Comparison of ENCODE assay signal across 16 mouse cellular contexts in genomic region chr4:59844460-59845244, GRCm38 (mm10). TPM values are rescaled to one million over a fixed set of nuclear protein-coding genes. Genes with fewer than 3 reads are reported as not detected.
DNase-seq lines count a peak whose midpoint lies in the region; ATAC-seq and TF ChIP-seq lines count a peak whose summit lies in the region.
"Had no signal": no experiment of that assay in that cellular context is flagged by ENCODE, and none has a peak within 500 bp of the region (broad histone marks: within the 10 kb centered on the region; RNA-seq: fewer than 3 reads in every experiment).

No protein-coding gene starts in this region.

- no peak overlapping the region for H3K9ac ChIP-seq in kidney, embryonic 15.5 days
- no peak overlapping the region for H3K9ac ChIP-seq in liver, postnatal 0 days (replicated peaks)
- no peak overlapping the region for H3K9ac ChIP-seq in hindbrain, embryonic 14.5 days
- H3K9ac ChIP-seq: limb, embryonic 12.5 days had no signal

- peaks cover 13% of the 10 kb centered on the region for H3K4me1 ChIP-seq in kidney, embryonic 15.5 days
- peaks cover 20% of the 10 kb centered on the region for H3K4me1 ChIP-seq in liver, postnatal 0 days (ENCODE audit: insufficient read depth)
- no peaks in the 10 kb centered on the region for H3K4me1 ChIP-seq in hindbrain, embryonic 14.5 days (replicated peaks; ENCODE audit: control insufficient read depth, insufficient read depth, low read length)

- H3K27ac ChIP-seq in kidney, embryonic 15.5 days: peak overlapping the region; percentile 54; the same call in 1 of the 2 replicates
- peak overlapping the region; percentile 58 for H3K27ac ChIP-seq in liver, postnatal 0 days (ENCODE audit: low read depth)
- no peak overlapping the region for H3K27ac ChIP-seq in hindbrain, embryonic 14.5 days
- H3K27ac ChIP-seq: limb, embryonic 12.5 days had no signal

- no peak overlapping the region for H3K4me2 ChIP-seq in kidney, embryonic 15.5 days
- peak overlapping the region; percentile 38 for H3K4me2 ChIP-seq in liver, postnatal 0 days (ENCODE audit: low read depth, low read length)
- no peak overlapping the region for H3K4me2 ChIP-seq in hindbrain, embryonic 14.5 days (replicated peaks)
- H3K4me2 ChIP-seq: limb, embryonic 12.5 days had no signal

- peak; percentile 31; the same call in 1 of the 2 replicates for ATAC-seq in kidney, embryonic 15.5 days (replicated peaks; ENCODE audit: low FRiP score)
- peak; percentile 75 for ATAC-seq in granulocyte monocyte progenitor cell, adult 5-6 weeks (replicated peaks; ENCODE audit: poor library complexity, severe bottlenecking)
- ATAC-seq in liver, postnatal 0 days: peak; percentile 31; the same call in 1 of the 2 replicates
- ATAC-seq in hindbrain, embryonic 14.5 days (ENCODE audit: low FRiP score): no peak
- ATAC-seq: activated CD4-positive, CD25-positive, alpha-beta regulatory T cell, adult 4 months; inflammation-experienced regulatory T-cells, adult 6 months had no signal

- no peak for TF ChIP-seq EP300 in liver, postnatal 0 days (IDR thresholded peaks at IDR 0.05; ENCODE audit: low read depth)

- no peak for DNase-seq in kidney, adult 9 months
- DNase-seq in 416B (ENCODE audit: low read depth): peak; percentile 98
- DNase-seq in liver, postnatal 0 days: no peak
- DNase-seq in cerebellum, postnatal 25 days: no peak
- no peak for DNase-seq in hindbrain, embryonic 14.5 days (ENCODE audit: low spot score)
- no peak for DNase-seq in frontal cortex, postnatal 10 days (ENCODE audit: low spot score in 2 of 2)
- DNase-seq: cerebellum, adult 11 months; heart, adult 11 months; heart, postnatal 10 days; layer of hippocampus, postnatal 36 days; lung, postnatal 4 days had no signal

- no peak overlapping the region for H3K4me3 ChIP-seq in kidney, embryonic 15.5 days (replicated peaks)
- no peak overlapping the region for H3K4me3 ChIP-seq in liver, postnatal 0 days (ENCODE audit: low read depth, low read length)
- H3K4me3 ChIP-seq in hindbrain, embryonic 14.5 days (replicated peaks; ENCODE audit: low read length): no peak overlapping the region
- H3K4me3 ChIP-seq: limb, embryonic 12.5 days had no signal

- 57% methylated on average over 15 of the region's 15 CpGs for WGBS in kidney, embryonic 15.5 days
- WGBS in liver, postnatal 0 days (ENCODE audit: insufficient replicate concordance): 44% methylated on average over 15 of the region's 15 CpGs
- WGBS in hindbrain, embryonic 14.5 days: 93% methylated on average over 15 of the region's 15 CpGs

- no peaks in the 10 kb centered on the region for H3K36me3 ChIP-seq in kidney, embryonic 15.5 days
- 0 out of 2 replicates have a peak, but pooled peaks cover 2% of the 10 kb centered on the region for H3K36me3 ChIP-seq in liver, postnatal 0 days (replicated peaks; ENCODE audit: insufficient read depth, low read length)
- no peaks in the 10 kb centered on the region for H3K36me3 ChIP-seq in hindbrain, embryonic 14.5 days (replicated peaks; ENCODE audit: control insufficient read depth, insufficient read depth)

- no peaks in the 10 kb centered on the region for H3K27me3 ChIP-seq in kidney, embryonic 15.5 days
- no peaks in the 10 kb centered on the region for H3K27me3 ChIP-seq in liver, postnatal 0 days (ENCODE audit: insufficient read depth, low read length)
- H3K27me3 ChIP-seq in hindbrain, embryonic 14.5 days (ENCODE audit: control insufficient read depth, insufficient read depth, low read length): no peaks in the 10 kb centered on the region
- H3K27me3 ChIP-seq: limb, embryonic 12.5 days had no signal

- no peaks in the 10 kb centered on the region for H3K9me3 ChIP-seq in kidney, embryonic 15.5 days (replicated peaks)
- H3K9me3 ChIP-seq in liver, postnatal 0 days (ENCODE audit: low read length): no peaks in the 10 kb centered on the region
- H3K9me3 ChIP-seq in hindbrain, embryonic 14.5 days (ENCODE audit: control insufficient read depth, low read length): no peaks in the 10 kb centered on the region
- H3K9me3 ChIP-seq: limb, embryonic 12.5 days had no signal

- no peak for TF ChIP-seq CTCF in liver, postnatal 0 days (IDR thresholded peaks at IDR 0.05; ENCODE audit: low read depth)

RNA-seq across cellular contexts. Expression of gene Snx30, which starts 39.0 kb away (rescaled TPM):
- 6.0 and 7.7 TPM in 2 replicates for polyA plus RNA-seq in kidney, embryonic 15.5 days (2015; fragmentation: Nextera tagmentation; extraction: Ambion mirVana)
- 18.8 and 23.8 TPM in 2 replicates for total RNA-seq in granulocyte monocyte progenitor cell, adult 5-6 weeks (2014; fragmentation: Nextera tagmentation)
- total RNA-seq in granulocyte monocyte progenitor cell, adult 5-6 weeks (2017): 21.7 and 25.8 TPM in 2 replicates
- 3.5 and 4.5 TPM in 2 replicates for polyA plus RNA-seq in liver, postnatal 0 days (2015; fragmentation: Nextera tagmentation; extraction: Ambion mirVana)
- 21.9 and 29.2 TPM in 2 replicates for polyA plus RNA-seq in hindbrain, embryonic 14.5 days (2014; fragmentation: Nextera tagmentation; extraction: Ambion mirVana)

RNA-seq across cellular contexts. Expression of gene Inip, which starts 43.3 kb away (rescaled TPM):
- polyA plus RNA-seq in kidney, embryonic 15.5 days (2015; fragmentation: Nextera tagmentation; extraction: Ambion mirVana): 59.3 and 63.3 TPM in 2 replicates
- 49.9 and 71.0 TPM in 2 replicates for total RNA-seq in granulocyte monocyte progenitor cell, adult 5-6 weeks (2014; fragmentation: Nextera tagmentation)
- total RNA-seq in granulocyte monocyte progenitor cell, adult 5-6 weeks (2017): 55.9 and 60.1 TPM in 2 replicates
- polyA plus RNA-seq in liver, postnatal 0 days (2015; fragmentation: Nextera tagmentation; extraction: Ambion mirVana): 11.2 and 12.6 TPM in 2 replicates
- polyA plus RNA-seq in hindbrain, embryonic 14.5 days (2014; fragmentation: Nextera tagmentation; extraction: Ambion mirVana): 52.2 and 52.7 TPM in 2 replicates
